Mouse (Mus musculus) hindbrain, embryonic 13.5 days (tissue): ENCODE data around the gene Clta. TPM values are rescaled to one million over a fixed set of nuclear protein-coding genes. Genes with fewer than 3 reads are reported as not detected.

Source experiments
- ATAC-seq: fragments of 200-750 bp; cut with Nextera tagmentation; 2 replicates; pipeline ENCODE4 v1.8.0; 2017; ENCODE audit warnings: moderate TSS enrichment; ENCODE audit not compliant: low FRiP score
- H3K27ac ChIP-seq: fragments of 300-500 bp; sonication (generic); 2 replicates; pipeline ENCODE4 v1.5.1; 2015; ENCODE audit warnings: inconsistent platforms, mild to moderate bottlenecking, moderate library complexity
- H3K27me3 ChIP-seq: fragments of 300-500 bp; sonication (generic); 2 replicates; pipeline ENCODE4 v1.6.1; 2015; ENCODE audit warnings: mild to moderate bottlenecking, inconsistent platforms
- H3K36me3 ChIP-seq: fragments of 300-500 bp; sonication (generic); 2 replicates; pipeline ENCODE4 v1.6.1; 2015; ENCODE audit warnings: mild to moderate bottlenecking, inconsistent platforms
- H3K4me1 ChIP-seq: fragments of 300-500 bp; sonication (generic); replicated peaks from 2 replicates; pipeline ENCODE4 v1.6.1; 2015; ENCODE audit warnings: inconsistent platforms
- H3K4me2 ChIP-seq: fragments of 300-500 bp; sonication (generic); 2 replicates; pipeline ENCODE4 v1.6.1; 2015; ENCODE audit warnings: inconsistent platforms, mild to moderate bottlenecking, moderate library complexity
- H3K4me3 ChIP-seq: fragments of 300-500 bp; sonication (generic); 2 replicates; pipeline ENCODE4 v1.5.1; 2015; ENCODE audit warnings: mild to moderate bottlenecking, inconsistent platforms
- H3K9ac ChIP-seq: fragments of 300-500 bp; sonication (generic); 2 replicates; pipeline ENCODE4 v1.6.1; 2015; ENCODE audit warnings: mild to moderate bottlenecking, inconsistent platforms
- H3K9me3 ChIP-seq: fragments of 300-500 bp; sonication (generic); 2 replicates; pipeline ENCODE4 v1.6.1; 2016; ENCODE audit warnings: inconsistent platforms
- WGBS: fragments of 180-500 bp; shearing (Covaris S2); methylation state at CpG from one replicate; pipeline ENCODE4 v1.1.7; 2015; 5-methylcytosine and 5-hydroxymethylcytosine counted together
- polyA plus RNA-seq: library from polyadenylated mRNA; unstranded; fragments of >200 nt; fragmentation: Nextera tagmentation; extraction: Ambion mirVana; gene quantifications from 2 replicates; pipeline ENCODE4 v1.2.1, GENCODE M21; 2015

Clta gene
- polyA plus RNA-seq, 1 experiment from 2014 or later = 330 TPM

DNA sequence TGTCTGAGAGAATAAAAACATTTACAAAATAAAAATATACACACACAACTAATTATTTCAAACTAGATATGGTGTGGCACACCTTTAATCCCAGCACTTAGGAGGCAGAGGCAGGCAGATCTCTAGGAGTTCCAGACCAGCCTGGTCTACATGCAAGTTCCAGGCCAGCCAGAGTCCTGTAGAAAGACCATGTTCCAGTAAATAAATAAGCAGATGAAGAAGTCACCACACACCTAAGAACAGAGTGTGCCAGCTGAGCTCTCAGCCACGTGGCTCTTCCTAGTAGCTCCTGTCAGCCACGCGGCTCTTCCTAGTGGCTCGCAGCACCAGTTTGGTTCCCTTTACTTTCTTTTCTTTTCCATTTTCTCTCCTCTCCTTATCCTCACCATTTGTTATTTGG is 65.2 kb downstream of the Clta start:
- Histone ChIP-seq H3K27ac (no peak overlapping the region), H3K4me2 (no peak overlapping the region), H3K36me3 (no peaks in the 10 kb centered on the region), H3K9me3 (no peaks in the 10 kb centered on the region), H3K4me1 (peaks cover 18% of the 10 kb centered on the region), H3K27me3 (no peaks in the 10 kb centered on the region), H3K4me3 (no peak overlapping the region), H3K9ac (no peak overlapping the region)
- WGBS = 93% methylated on average over 4 of the region's 4 CpGs
- ATAC-seq = no peak

DNA sequence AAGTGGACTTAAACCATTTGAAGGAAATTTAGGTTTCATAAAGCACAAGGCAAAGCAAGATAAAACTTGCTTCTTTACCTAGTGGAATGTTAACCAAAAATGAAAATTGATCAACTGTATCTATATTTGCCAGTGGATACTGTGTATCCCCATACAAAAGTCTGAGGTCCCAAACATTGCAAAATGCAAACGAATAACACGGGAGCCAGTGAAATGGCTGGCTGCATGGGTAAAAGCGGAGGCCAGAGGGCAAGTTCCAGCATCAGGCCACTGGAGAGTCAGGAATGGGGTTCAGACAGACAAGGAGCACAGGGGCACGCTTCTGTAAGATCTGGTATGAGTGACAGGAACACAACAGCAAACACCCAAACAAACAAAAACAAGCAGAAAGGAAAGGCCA is 66.4 kb downstream of the Clta start:
- Histone ChIP-seq H3K27ac (no peak overlapping the region), H3K4me1 (peaks cover 18% of the 10 kb centered on the region), H3K9me3 (no peaks in the 10 kb centered on the region), H3K36me3 (no peaks in the 10 kb centered on the region), H3K4me3 (peak overlapping the region; percentile 97; the same call in 1 of the 2 replicates), H3K9ac (peak overlapping the region; percentile 96), H3K4me2 (peak overlapping the region; percentile 67), H3K27me3 (no peaks in the 10 kb centered on the region)
- WGBS = 54% methylated on average over 4 of the region's 4 CpGs
- no peak for ATAC-seq

DNA sequence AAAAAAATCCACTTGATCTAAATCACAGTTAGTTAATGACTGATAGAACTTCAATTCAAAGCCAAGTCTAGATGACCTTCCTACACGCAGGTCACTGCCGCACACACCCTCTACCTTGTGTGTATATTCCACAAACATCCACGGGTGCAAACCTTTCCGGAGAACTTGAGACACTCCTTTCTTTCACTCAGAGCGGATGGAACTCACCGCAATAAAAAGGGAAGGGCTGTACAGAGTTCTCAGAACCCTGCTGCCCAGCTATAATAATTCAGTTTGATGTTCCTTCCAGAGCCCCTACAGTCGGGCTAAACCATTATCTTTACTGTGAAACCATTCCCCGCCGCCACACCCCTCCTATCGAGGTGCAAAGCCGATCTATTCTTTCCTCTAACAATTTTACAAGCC is 67.5 kb downstream of the Clta start:
- H3K4me1 ChIP-seq = peaks cover 18% of the 10 kb centered on the region
- H3K4me2 ChIP-seq = peak overlapping the region; percentile 67
- H3K27me3 ChIP-seq = no peaks in the 10 kb centered on the region
- WGBS = 12% methylated on average over 11 of the region's 11 CpGs
- H3K9me3 ChIP-seq = no peaks in the 10 kb centered on the region
- peak overlapping the region; percentile 91 for H3K27ac ChIP-seq
- peak; percentile 29; the same call in 1 of the 2 replicates for ATAC-seq
- H3K4me3 ChIP-seq = peak overlapping the region; percentile 97
- peak overlapping the region; percentile 96 for H3K9ac ChIP-seq
- no peaks in the 10 kb centered on the region for H3K36me3 ChIP-seq

DNA sequence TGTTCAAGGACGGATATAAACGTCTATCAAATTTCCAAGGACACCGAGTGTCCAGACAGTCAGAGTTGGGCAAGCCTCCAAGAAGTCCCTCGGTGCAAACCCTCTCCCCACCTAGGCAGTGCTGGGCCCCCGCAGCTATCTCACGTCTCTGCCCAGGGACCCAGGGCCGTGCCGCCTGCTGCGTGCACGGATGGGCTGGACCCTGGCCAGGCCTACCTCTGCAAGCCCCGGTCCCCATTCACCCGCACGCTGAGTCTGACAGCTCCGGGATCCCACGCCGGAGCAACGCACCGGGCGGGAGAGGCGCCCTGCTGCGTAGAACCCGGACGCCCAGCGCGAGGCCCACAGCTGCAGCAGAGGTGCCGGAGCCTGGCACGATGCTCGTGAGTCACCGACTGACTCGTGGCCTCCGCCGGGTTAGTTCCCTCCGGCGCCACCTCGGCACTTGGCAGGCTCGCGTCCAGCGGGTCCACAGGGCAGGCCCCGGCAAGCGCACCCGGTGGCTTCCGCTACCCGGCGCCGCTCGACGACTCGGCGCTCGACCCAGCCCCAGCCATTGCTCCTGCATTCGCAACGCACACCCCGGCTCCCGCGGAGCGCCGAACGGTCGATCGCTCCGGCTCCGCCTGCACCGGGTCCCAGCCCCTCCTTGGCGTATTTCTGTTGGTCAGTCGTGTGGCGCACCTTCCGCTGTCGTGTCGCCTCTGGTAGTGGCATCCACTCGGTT is 68.1 kb downstream of the Clta start:
- no peaks in the 10 kb centered on the region for H3K9me3 ChIP-seq
- under 1% methylated on average over 70 of the region's 70 CpGs for WGBS
- peak; percentile 97 for ATAC-seq
- H3K4me2 ChIP-seq = peak overlapping the region; percentile 67
- H3K27ac ChIP-seq = peak overlapping the region; percentile 91
- H3K9ac ChIP-seq = peak overlapping the region; percentile 96
- H3K27me3 ChIP-seq = no peaks in the 10 kb centered on the region
- H3K4me3 ChIP-seq = peak overlapping the region; percentile 97
- peaks cover 18% of the 10 kb centered on the region for H3K4me1 ChIP-seq
- no peaks in the 10 kb centered on the region for H3K36me3 ChIP-seq

DNA sequence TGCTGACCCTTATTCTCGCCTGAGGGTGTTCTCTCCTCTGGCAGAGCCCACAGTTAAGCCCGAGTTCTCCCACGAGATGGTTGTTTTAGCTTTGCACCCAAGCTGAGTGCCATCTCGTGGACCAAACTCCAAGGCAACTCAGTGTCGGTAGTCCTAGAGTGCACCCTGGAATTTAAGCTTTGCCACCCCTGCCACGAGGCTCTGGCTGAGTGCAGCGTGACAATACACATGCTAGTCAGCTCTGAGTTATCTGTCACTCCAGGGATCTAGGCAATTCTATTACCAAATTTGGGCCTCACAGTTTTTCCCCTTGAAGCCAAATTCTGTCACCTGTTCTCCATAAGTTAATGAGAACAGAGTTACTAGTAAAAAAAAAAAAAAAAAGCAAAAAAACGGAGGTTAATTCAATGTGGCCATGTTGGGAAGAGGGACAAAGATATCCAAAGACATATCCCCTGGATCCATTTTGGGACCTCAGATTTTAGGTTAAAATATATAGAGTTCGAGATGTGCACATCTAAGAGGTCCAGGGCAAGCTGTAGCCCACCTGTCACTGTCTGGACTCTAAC is 68.7 kb downstream of the Clta start:
- H3K4me2 ChIP-seq = peak overlapping the region; percentile 67
- peak; percentile 80 for ATAC-seq

DNA sequence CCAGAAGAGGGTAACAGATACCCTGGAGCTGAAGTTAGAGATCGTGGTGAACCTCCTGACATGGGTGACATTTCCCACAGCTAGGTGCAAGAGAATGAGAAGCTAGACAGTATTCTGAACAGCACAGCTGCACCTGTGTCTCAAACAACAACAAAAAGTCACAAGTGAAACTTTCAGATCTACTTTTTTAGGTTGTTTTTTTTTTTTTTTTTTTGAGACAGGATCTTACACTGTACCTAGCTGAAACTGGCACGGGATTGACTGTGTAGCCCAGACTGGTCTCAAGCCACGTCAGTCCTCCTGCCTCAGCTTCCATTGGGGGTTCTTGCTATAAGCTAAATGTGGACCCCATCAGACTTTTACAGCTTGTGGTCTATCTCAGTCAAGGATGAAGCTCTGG is 69.5 kb downstream of the Clta start:
- Histone ChIP-seq H3K4me2 (no peak overlapping the region), H3K36me3 (no peaks in the 10 kb centered on the region), H3K9me3 (no peaks in the 10 kb centered on the region), H3K4me1 (peaks cover 14% of the 10 kb centered on the region), H3K27me3 (no peaks in the 10 kb centered on the region), H3K27ac (no peak overlapping the region), H3K4me3 (no peak overlapping the region), H3K9ac (no peak overlapping the region)
- WGBS = 83% methylated on average over 3 of the region's 3 CpGs
- no peak for ATAC-seq

More for the DNA sequence above, 68.7 kb downstream of the Clta start:
- peaks cover 18% of the 10 kb centered on the region for H3K4me1 ChIP-seq
- WGBS = 12% methylated on average over 9 of the region's 9 CpGs
- H3K9me3 ChIP-seq = no peaks in the 10 kb centered on the region
- no peaks in the 10 kb centered on the region for H3K36me3 ChIP-seq
- H3K9ac ChIP-seq = peak overlapping the region; percentile 96
- H3K27ac ChIP-seq = peak overlapping the region; percentile 91
- peak overlapping the region; percentile 97 for H3K4me3 ChIP-seq
- H3K27me3 ChIP-seq = no peaks in the 10 kb centered on the region

DNA sequence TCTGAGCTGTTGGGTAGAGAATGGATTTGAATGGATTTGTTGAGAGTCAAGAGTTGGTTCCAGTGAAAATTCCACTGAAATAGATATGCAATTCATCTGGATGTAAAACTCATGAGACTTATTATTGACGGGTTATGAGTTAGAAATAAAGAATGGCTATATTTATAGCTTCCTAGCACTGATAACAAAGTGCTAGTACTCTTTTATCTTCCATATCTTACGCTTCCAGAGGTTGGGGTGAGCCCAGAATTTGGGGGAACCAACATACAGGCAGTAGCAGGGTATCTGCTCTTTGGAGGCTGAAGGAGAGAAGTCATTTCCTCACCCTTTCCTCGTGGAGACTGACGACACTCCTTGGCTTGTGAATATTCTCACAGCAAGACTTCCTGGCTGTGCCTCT is 70.2 kb downstream of the Clta start:
- H3K9ac ChIP-seq = no peak overlapping the region
- H3K27ac ChIP-seq = no peak overlapping the region
- ATAC-seq = no peak
- no peaks in the 10 kb centered on the region for H3K9me3 ChIP-seq
- no peaks in the 10 kb centered on the region for H3K36me3 ChIP-seq
- peaks cover 14% of the 10 kb centered on the region for H3K4me1 ChIP-seq
- 81% methylated on average over 4 of the region's 4 CpGs for WGBS
- no peak overlapping the region for H3K4me3 ChIP-seq
- H3K27me3 ChIP-seq = no peaks in the 10 kb centered on the region
- no peak overlapping the region for H3K4me2 ChIP-seq

DNA sequence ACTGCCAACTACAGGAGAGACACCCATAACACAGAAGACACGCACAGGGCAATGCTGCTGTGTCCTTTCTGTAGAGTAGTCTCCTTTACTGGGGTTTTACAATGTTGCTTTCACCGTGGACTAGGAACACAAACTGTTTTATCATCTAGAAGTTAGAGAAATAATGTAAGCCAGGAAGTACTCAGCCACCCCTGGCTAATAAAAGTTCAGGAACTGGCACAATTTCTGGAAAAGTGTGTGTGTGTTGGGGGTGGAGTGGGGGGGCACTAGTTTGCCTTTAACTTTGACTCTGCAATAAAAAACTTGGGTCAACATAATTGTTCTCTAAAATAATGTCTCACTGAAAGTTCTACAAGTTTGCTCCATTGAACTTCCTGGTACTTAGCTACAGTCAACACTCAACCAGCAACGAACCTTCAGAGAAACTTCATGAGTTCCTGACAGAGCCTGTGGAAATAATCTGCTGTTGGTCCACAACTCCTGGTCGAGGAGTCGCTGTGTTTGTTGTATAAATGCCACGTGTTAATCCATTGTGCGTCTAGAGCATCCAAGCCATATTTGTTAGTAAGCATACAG is 74.2 kb downstream of the Clta start:
- no peak overlapping the region for H3K4me2 ChIP-seq
- no peaks in the 10 kb centered on the region for H3K4me1 ChIP-seq
- no peak overlapping the region for H3K9ac ChIP-seq
- H3K36me3 ChIP-seq = no peaks in the 10 kb centered on the region
- H3K9me3 ChIP-seq = no peaks in the 10 kb centered on the region
- no peak overlapping the region for H3K27ac ChIP-seq
- WGBS = 90% methylated on average over 7 of the region's 7 CpGs
- ATAC-seq = no peak
- H3K4me3 ChIP-seq = no peak overlapping the region
- no peaks in the 10 kb centered on the region for H3K27me3 ChIP-seq

Other genes starting within 250 kb of the Clta start
- gene Olfr159, start 233.4 kb upstream of the Clta start, polyA plus RNA-seq = not detected in 2 replicates
- not detected in 2 replicates for gene Olfr156, start 180.6 kb upstream of the Clta start, polyA plus RNA-seq
- gene Olfr157, start 164.3 kb upstream of the Clta start, polyA plus RNA-seq = not detected in 2 replicates
- gene Olfr155, start 152.9 kb upstream of the Clta start, polyA plus RNA-seq = not detected in 2 replicates
- gene Reck, start 128.9 kb upstream of the Clta start, polyA plus RNA-seq = 6.3 and 8.2 TPM in 2 replicates
- 48.5 TPM in 2 replicates for gene Glipr2, start 47.1 kb upstream of the Clta start, polyA plus RNA-seq
- not detected in 2 replicates for gene Ccin, start 21.0 kb upstream of the Clta start, polyA plus RNA-seq
- 23.6 and 24.1 TPM in 2 replicates for gene Gne, start 79.7 kb downstream of the Clta start, polyA plus RNA-seq
- gene Rnf38, start 229.3 kb downstream of the Clta start, polyA plus RNA-seq = 39.3 and 39.9 TPM in 2 replicates